Mouse (Mus musculus) bone marrow, adult 2 months (tissue): ENCODE data around the gene Vps41. TPM values are rescaled to one million over a fixed set of nuclear protein-coding genes. Genes with fewer than 3 reads are reported as not detected.

ENCODE experiments used
- H3K27ac ChIP-seq: fragments of 200-500 bp; 2 replicates; pipeline ENCODE4 v1.5.1; 2012; ENCODE audit warnings: low read depth, mild to moderate bottlenecking, control low read depth, inconsistent platforms, low read length; ENCODE audit not compliant: control insufficient read depth, poor library complexity, insufficient read depth
- H3K4me1 ChIP-seq: fragments of 200-500 bp; 2 replicates; pipeline ENCODE4 v1.6.1; 2011; ENCODE audit warnings: low read length; ENCODE audit not compliant: control insufficient read depth, insufficient read depth
- H3K4me3 ChIP-seq: fragments of 200-500 bp; replicated peaks from 2 replicates; pipeline ENCODE3; 2011; ENCODE audit warnings: mild to moderate bottlenecking, low read depth, low read length, control low read depth; ENCODE audit not compliant: control insufficient read depth
- CTCF ChIP-seq: fragments of 200-500 bp; IDR thresholded peaks from 2 replicates; pipeline ENCODE4 v1.5.1; 2011; ENCODE audit warnings: low read length, control low read depth; ENCODE audit not compliant: control insufficient read depth, insufficient read depth
- POLR2A ChIP-seq: fragments of 200-500 bp; IDR thresholded peaks from 2 replicates; pipeline ENCODE4 v1.6.1; 2011; ENCODE audit warnings: low read depth, mild to moderate bottlenecking, control low read depth, low read length, borderline replicate concordance; ENCODE audit not compliant: control insufficient read depth
- WGBS: fragments of 180-500 bp; shearing (Covaris S2); methylation state at CpG from one replicate; pipeline ENCODE4 v1.1.7; 2018; 5-methylcytosine and 5-hydroxymethylcytosine counted together
- polyA plus RNA-seq: library from polyadenylated mRNA; stranded (reverse); fragments of >200 nt; gene quantifications from 2 replicates; pipeline ENCODE4 v1.2.4, GENCODE M21; 2011; ENCODE audit warnings: low replicate concordance; ENCODE audit not compliant: missing spikeins, insufficient read depth, insufficient read length

Gene Vps41
- polyA plus RNA-seq, 1 experiment: 24.0 TPM

DNA sequence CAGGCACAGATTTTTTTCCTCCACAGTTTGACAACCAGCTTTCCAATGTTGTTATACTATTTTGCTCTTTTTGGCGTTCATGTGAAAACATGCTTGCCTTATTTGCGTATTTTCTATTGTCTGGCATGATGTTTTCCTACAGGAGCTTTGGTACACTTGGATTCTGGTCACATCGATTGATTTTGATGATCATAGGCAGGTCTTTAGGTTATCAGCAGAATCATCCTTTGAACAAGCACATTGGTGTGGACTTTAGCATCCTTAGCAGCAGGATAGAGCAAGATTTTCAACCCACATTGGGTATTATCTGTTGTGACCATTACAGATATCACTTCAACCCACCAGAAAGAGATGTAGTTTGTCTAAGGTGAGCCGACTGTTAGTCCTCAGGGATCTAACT, 71.0 kb downstream of the Vps41 start:
- no peaks in the 10 kb centered on the region; the same call in 1 of the 2 replicates for H3K4me1 ChIP-seq
- TF ChIP-seq POLR2A (no peak), CTCF (no peak)
- H3K27ac ChIP-seq: no peak overlapping the region
- 86% methylated on average over 4 of the region's 4 CpGs for WGBS
- no peak overlapping the region for H3K4me3 ChIP-seq

DNA sequence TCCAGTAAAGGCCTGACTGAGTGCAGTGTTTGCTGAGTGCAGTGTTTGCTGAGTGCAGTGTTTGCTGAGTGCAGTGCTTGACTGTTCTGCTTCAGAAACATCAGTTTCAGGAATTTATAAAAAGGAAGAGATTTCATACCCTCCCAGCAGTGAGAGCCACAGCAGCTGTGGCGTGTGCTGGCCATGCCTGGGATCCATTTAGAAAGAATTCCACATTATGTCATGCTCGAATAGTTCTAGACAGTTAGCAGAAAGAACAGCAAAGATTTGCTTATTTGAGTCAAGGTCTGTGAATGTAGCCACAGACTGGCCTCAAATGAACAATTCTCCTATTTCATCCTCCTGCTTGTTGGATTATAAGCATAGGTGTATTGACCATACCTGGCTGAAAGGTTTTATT, 71.6 kb downstream of the Vps41 start:
- TF ChIP-seq POLR2A: no peak
- TF ChIP-seq CTCF: no peak
- H3K27ac ChIP-seq: no peak overlapping the region
- 79% methylated on average over 2 of the region's 2 CpGs for WGBS
- H3K4me3 ChIP-seq: no peak overlapping the region
- H3K4me1 ChIP-seq: no peaks in the 10 kb centered on the region; the same call in 1 of the 2 replicates

DNA sequence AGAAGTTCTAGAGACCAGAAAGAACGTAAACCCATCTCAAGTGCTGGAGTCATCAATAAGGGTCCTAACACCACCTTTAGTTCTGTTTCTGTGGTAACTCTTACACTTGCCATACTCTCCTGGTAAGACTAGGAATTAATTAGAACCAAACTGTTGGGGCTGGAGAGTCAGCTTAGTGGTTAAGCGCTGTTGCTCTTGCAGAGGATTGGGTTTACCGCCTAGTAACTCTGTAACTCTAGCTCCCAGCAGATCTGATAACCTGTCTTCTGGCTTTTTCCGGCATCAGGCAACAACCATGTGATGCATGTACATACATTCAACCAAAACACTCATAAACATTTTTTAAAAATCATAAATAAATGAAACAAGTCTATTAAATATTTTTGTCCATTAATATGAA, 72.6 kb downstream of the Vps41 start:
- no peak for TF ChIP-seq CTCF
- no peak for TF ChIP-seq POLR2A
- H3K4me1 ChIP-seq: no peaks in the 10 kb centered on the region; the same call in 1 of the 2 replicates
- H3K27ac ChIP-seq: no peak overlapping the region
- no peak overlapping the region for H3K4me3 ChIP-seq
- 85% methylated on average over 4 of the region's 4 CpGs for WGBS

DNA sequence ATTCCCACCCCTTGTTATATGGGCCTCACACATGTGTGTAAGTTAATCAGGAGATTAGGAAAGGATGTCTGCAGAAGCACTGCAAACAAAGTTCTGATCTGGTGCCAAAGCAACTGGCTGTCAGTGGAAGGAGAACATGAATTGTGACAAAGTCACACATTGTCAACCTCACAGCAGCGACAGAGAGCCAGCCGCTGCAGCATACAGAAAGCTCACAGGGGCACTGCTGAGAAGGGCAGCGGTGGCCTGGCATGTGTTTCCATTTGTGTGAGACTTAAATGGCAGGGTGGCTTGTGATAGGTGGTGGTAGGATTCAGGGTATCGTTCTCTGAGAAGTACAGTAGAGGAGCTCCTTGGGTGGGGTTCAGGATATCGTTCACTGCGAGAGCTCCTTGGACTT, 73.0 kb downstream of the Vps41 start:
- no peaks in the 10 kb centered on the region; the same call in 1 of the 2 replicates for H3K4me1 ChIP-seq
- 88% methylated on average over 6 of the region's 6 CpGs for WGBS
- TF ChIP-seq CTCF (no peak), POLR2A (no peak)
- H3K4me3 ChIP-seq: no peak overlapping the region
- no peak overlapping the region for H3K27ac ChIP-seq

- WGBS: 86% methylated on average over 4 of the region's 4 CpGs
- H3K4me3 ChIP-seq: no peak overlapping the region
- no peak for TF ChIP-seq CTCF
- H3K27ac ChIP-seq: no peak overlapping the region
- H3K4me1 ChIP-seq: no peaks in the 10 kb centered on the region; the same call in 1 of the 2 replicates
These were observed 74.2 kb downstream of the Vps41 start for GRCm38 (mm10) chr13:18791314-18791713.

DNA sequence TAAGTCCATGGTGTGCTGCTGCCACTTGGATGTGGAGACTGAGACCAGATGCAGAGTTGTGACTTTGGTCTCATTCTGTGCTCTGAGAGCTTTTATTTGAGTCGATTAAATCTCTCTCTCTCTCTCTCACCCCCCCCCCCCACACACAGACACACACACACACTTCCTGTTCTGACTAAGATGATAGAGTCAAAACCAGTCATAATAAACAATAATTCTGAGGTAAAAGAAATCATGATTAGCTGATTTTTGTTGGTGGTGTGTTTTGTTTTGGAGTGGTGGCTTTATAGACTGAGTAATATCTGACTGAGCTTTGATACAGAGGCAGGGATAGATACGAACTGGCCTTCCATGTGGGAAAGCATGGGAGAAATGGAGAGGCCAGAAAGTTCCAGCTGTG, 74.6 kb downstream of the Vps41 start:
- Histone ChIP-seq H3K4me3 (no peak overlapping the region), H3K27ac (no peak overlapping the region), H3K4me1 (no peaks in the 10 kb centered on the region)
- no peak for TF ChIP-seq CTCF
- TF ChIP-seq POLR2A: no peak
- WGBS: 59% methylated on average over 2 of the region's 2 CpGs

DNA sequence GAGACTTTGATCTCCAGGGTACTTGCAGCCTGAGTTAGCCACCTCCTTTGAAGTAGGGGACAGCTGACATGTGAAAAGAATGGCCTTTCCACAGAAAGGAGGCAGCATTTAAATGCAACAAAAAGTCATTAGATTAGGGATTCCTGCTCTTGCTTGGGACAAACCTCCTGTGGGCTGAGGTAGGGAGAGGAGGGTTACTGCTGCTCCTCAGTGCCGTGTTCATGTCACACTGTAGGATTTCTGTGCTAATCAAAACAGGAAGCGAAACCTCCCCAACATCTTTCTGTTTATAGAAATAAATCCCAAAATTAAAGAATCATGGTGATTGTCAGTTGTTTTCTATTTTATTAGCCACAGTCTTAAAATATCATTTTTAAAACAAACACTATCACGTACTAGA, 77.4 kb downstream of the Vps41 start:
- Histone ChIP-seq H3K4me3 (no peak overlapping the region), H3K4me1 (no peaks in the 10 kb centered on the region), H3K27ac (no peak overlapping the region)
- 84% methylated on average over 3 of the region's 3 CpGs for WGBS
- TF ChIP-seq CTCF (no peak), POLR2A (no peak)

- TF ChIP-seq POLR2A (no peak), CTCF (no peak)
- no peak overlapping the region for H3K27ac ChIP-seq
- no peaks in the 10 kb centered on the region for H3K4me1 ChIP-seq
- H3K4me3 ChIP-seq: no peak overlapping the region
- WGBS: 78% methylated on average over 5 of the region's 5 CpGs
These were observed 80.5 kb downstream of the Vps41 start for GRCm38 (mm10) chr13:18797555-18797954.

DNA sequence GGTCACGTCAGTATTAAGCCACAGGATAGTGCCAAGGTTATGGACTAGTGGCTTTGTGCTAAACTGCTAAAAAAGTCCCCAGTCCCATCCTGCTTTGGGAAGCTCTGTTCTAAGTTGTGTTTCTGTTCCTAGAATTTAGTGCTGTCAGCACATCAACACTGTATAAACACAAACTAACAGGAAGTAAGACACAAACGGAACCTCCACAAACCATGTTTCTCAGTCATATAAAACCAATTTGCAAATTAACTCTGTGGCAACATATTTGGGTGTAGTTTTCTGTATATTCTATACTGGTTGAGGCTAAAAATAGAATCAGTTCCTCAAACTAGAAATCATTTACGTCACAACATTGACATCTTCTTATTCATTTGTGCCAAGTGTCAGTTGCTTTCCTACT, 83.3 kb downstream of the Vps41 start:
- TF ChIP-seq CTCF: no peak
- TF ChIP-seq POLR2A: no peak
- Histone ChIP-seq H3K27ac (no peak overlapping the region), H3K4me1 (no peaks in the 10 kb centered on the region), H3K4me3 (no peak overlapping the region)
- WGBS: 44% methylated on average over 3 of the region's 3 CpGs
